Mouse (Mus musculus): ENCODE data around the gene Spef1. TPM values are rescaled to one million over a fixed set of nuclear protein-coding genes. Genes with fewer than 3 reads are reported as not detected.

Spef1 gene
- total RNA-seq, 2 experiments from 2014 or later: 10.9 to 14.4 TPM

GRCm38 (mm10) chr2:131141336-131141986 lies 45.6 kb downstream of the Spef1 start:
- DNase-seq: no peak

GRCm38 (mm10) chr2:131140533-131140905 lies 46.6 kb downstream of the Spef1 start:
- no peak for DNase-seq

- DNase-seq: no peak
Observed at GRCm38 (mm10) chr2:131139886-131140532, 47.1 kb downstream of the Spef1 start.

- no peak for DNase-seq
Observed at GRCm38 (mm10) chr2:131139287-131139686, 47.8 kb downstream of the Spef1 start.

- no peak for DNase-seq
Observed at GRCm38 (mm10) chr2:131138760-131139159, 48.3 kb downstream of the Spef1 start.

GRCm38 (mm10) chr2:131138296-131138695 lies 48.8 kb downstream of the Spef1 start:
- DNase-seq: no peak

GRCm38 (mm10) chr2:131135521-131136139 lies 51.5 kb downstream of the Spef1 start:
- DNase-seq: no peak

GRCm38 (mm10) chr2:131134826-131135400 lies 52.2 kb downstream of the Spef1 start:
- DNase-seq: no peak

- no peak for DNase-seq
Observed at GRCm38 (mm10) chr2:131134381-131134780, 52.7 kb downstream of the Spef1 start.

GRCm38 (mm10) chr2:131132930-131133547 lies 54.0 kb downstream of the Spef1 start, which contains the start of gene Gm11037:
Gene Gm11037 (plus strand): TSS chr2:131133497.
- DNase-seq: no peak

GRCm38 (mm10) chr2:131132111-131132888 lies 54.8 kb downstream of the Spef1 start:
- DNase-seq: no peak

GRCm38 (mm10) chr2:131130849-131131248 lies 56.2 kb downstream of the Spef1 start:
- DNase-seq: no peak

- no peak for DNase-seq
Observed at GRCm38 (mm10) chr2:131129836-131130235, 57.2 kb downstream of the Spef1 start.

- DNase-seq: no peak
Observed at GRCm38 (mm10) chr2:131128636-131129157, 58.4 kb downstream of the Spef1 start.

GRCm38 (mm10) chr2:131128211-131128610 lies 58.9 kb downstream of the Spef1 start:
- DNase-seq: no peak

- no peak for DNase-seq
Observed at GRCm38 (mm10) chr2:131127161-131127730, 59.8 kb downstream of the Spef1 start, which contains the start of gene Hspa12b. Gene Hspa12b (plus strand): TSS chr2:131127280.

- no peak for DNase-seq
Observed at GRCm38 (mm10) chr2:131125964-131126815, 60.9 kb downstream of the Spef1 start.

- no peak for DNase-seq
Observed at GRCm38 (mm10) chr2:131125157-131125963, 61.7 kb downstream of the Spef1 start.

GRCm38 (mm10) chr2:131124166-131124565 lies 62.9 kb downstream of the Spef1 start:
- DNase-seq: no peak
